Mouse (Mus musculus) stomach, postnatal 0 days (tissue): ENCODE data around the gene Rps13.

ENCODE experiments used
- CTCF ChIP-seq: IDR thresholded peaks from 2 replicates; pipeline ENCODE4 v1.5.1; 2016; ENCODE audit warnings: antibody characterized with exemption, low read depth, mild to moderate bottlenecking, moderate library complexity
- EP300 ChIP-seq: optimal IDR thresholded peaks from 2 replicates; pipeline ENCODE3; 2016; ENCODE audit warnings: antibody characterized with exemption

- no peak for TF ChIP-seq CTCF
- TF ChIP-seq EP300, result no peak
Observed at GRCm38 (mm10) chr7:116327901-116328300, 6.1 kb downstream of the Rps13 start.
